Mouse (Mus musculus) testis, adult 2 months (tissue): ENCODE results near the gene Zmynd12. TPM values are rescaled to one million over a fixed set of nuclear protein-coding genes. Genes with fewer than 3 reads are reported as not detected.

ENCODE experiments used
- H3K27ac ChIP-seq: fragments of 200-500 bp; 2 replicates; pipeline ENCODE4 v1.5.1; 2012; ENCODE audit warnings: low read depth, low read length; ENCODE audit not compliant: control insufficient read depth, insufficient read depth
- H3K27me3 ChIP-seq: fragments of 200-500 bp; 2 replicates; pipeline ENCODE4 v1.6.1; 2012; ENCODE audit warnings: mild to moderate bottlenecking, low read length, moderate library complexity; ENCODE audit not compliant: control insufficient read depth, insufficient read depth
- H3K36me3 ChIP-seq: fragments of 200-500 bp; 2 replicates; pipeline ENCODE4 v1.6.1; 2012; ENCODE audit warnings: mild to moderate bottlenecking, low read length; ENCODE audit not compliant: control insufficient read depth, insufficient read depth
- H3K4me1 ChIP-seq: fragments of 200-500 bp; 2 replicates; pipeline ENCODE4 v1.6.1; 2012; ENCODE audit warnings: low read length; ENCODE audit not compliant: control insufficient read depth, insufficient read depth
- H3K4me3 ChIP-seq: fragments of 200-500 bp; 2 replicates; pipeline ENCODE4 v1.5.1; 2012; ENCODE audit warnings: low read depth, mild to moderate bottlenecking, low read length, moderate library complexity, mixed read lengths; ENCODE audit not compliant: control insufficient read depth
- CTCF ChIP-seq: fragments of 200-500 bp; IDR thresholded peaks from 2 replicates; pipeline ENCODE4 v1.5.1; 2012; ENCODE audit warnings: low read depth, mild to moderate bottlenecking, inconsistent platforms, low read length, moderate library complexity; ENCODE audit not compliant: control insufficient read depth, insufficient read depth, insufficient replicate concordance
- POLR2A ChIP-seq: fragments of 200-500 bp; IDR thresholded peaks from 2 replicates; pipeline ENCODE4 v1.6.1; 2012; ENCODE audit warnings: low read depth, mild to moderate bottlenecking, inconsistent platforms, low read length, moderate library complexity; ENCODE audit not compliant: control insufficient read depth
- polyA plus RNA-seq: library from polyadenylated mRNA; depleted of rRNA; stranded (reverse); fragments of >200 nt; gene quantifications from 2 replicates; pipeline ENCODE4 v1.2.3, GENCODE M21; 2012

The Zmynd12 gene
- polyA plus RNA-seq, 1 experiment = 89.5 TPM

DNA sequence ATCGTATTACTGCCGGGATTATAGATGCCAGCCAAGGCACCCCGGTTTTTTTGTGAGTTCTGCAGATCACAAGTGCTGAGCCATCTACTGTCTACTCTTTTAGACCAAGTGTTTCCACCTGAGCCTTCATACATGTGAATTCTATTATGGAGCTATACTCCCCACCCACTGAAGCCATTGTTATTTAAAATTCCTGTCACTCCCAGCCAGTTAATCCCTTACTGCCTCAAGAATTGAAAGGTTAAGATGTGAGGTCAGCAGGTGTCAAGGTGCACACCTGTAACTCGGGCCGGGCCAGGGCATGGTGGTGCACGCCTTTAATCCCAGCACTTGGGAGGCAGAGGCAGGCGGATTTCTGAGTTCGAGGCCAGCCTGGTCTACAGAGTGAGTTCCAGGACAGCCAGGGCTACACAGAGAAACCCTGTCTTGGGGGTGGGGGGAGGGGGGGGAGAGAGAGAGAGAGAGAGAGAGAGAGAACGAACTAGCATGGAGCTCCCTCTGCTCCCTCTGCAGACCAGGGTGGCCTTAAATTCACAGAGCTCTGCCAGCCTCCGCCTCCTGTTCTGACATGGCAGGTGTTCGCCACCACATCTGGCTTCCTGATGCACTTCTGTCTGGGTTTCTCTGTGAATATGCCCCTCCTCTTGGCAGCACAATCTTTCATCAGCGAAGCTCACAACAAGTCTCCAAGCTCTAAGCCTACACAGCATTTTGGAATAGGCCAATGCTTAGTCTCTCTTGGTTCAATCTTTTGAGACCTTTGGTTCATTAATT is 10.6 kb upstream of the Zmynd12 start:
- Histone ChIP-seq H3K4me1 (peaks cover 6% of the 10 kb centered on the region), H3K4me3 (no peak overlapping the region), H3K27me3 (no peaks in the 10 kb centered on the region), H3K36me3 (no peaks in the 10 kb centered on the region), H3K27ac (no peak overlapping the region)
- TF ChIP-seq CTCF = no peak
- no peak for TF ChIP-seq POLR2A

DNA sequence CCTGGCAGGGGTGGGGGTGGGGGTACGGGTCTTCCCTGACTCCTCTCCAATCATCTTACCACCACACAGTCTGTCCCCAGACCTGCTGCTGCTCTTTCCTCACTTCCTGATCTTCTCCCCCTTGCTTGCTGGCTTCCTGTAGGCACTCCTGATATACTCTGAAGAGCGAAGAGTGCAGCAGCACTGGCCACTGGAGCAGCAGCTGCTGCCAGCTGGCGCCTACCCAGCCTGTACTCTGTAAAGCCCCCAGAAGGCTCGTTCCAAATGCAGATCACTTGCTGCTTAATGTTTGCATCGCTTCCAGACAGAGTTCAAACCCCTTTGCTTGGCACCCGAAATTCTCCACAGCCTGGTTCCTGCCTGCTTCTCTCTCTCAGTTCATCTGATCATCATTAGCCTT is 9.8 kb upstream of the Zmynd12 start:
- H3K27me3 ChIP-seq = no peaks in the 10 kb centered on the region
- no peak overlapping the region for H3K4me3 ChIP-seq
- peaks cover 6% of the 10 kb centered on the region for H3K4me1 ChIP-seq
- no peak for TF ChIP-seq POLR2A
- no peak for TF ChIP-seq CTCF
- H3K27ac ChIP-seq = no peak overlapping the region
- H3K36me3 ChIP-seq = no peaks in the 10 kb centered on the region

DNA sequence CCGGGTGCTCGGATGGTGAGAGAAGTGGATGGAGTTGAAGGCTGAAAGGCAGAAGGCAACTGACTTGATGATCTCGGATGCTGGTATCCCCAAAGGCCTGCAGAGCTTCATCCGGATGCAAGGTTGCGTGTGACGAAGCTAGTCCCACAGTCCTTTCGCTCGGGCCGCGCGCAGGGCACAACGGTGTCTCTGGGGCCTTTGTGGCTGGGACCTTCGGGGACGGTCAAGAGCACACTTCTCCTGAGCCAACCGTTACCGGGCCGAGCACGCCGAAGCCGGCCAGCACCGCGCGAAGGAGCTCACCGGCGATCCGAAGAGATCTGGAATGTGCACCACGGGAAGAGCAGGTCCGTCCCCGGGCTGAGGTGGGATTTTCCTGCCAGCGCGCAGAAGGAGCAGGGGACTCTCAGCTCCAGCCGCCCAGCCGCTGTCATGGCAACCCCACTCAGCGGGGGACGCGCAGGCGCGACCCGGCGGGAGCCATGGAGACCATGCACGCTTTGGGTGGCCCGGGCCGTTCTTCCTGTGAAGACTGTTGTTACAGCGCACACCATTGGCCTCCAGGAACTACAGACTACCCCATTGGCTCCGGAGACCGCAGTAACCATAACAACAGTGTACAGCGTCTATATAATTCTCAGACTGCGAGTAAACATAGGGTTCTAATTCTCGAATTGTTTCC is 7.4 kb upstream of the Zmynd12 start, which contains the start of gene Ccdc30:
TSS of gene Ccdc30 (minus strand) at position 450 of the 682 bp plus-strand sequence.
- Histone ChIP-seq H3K4me3 (peak within 1 kb of the TSS; percentile 85), H3K4me1 (peaks cover 6% of the 10 kb centered on the region), H3K36me3 (no peaks in the 10 kb centered on the region), H3K27ac (no peak within 1 kb of the TSS), H3K27me3 (no peaks in the 10 kb centered on the region)
- TF ChIP-seq CTCF (no peak), POLR2A (peak; percentile 52; the same call in 1 of the 2 replicates)

DNA sequence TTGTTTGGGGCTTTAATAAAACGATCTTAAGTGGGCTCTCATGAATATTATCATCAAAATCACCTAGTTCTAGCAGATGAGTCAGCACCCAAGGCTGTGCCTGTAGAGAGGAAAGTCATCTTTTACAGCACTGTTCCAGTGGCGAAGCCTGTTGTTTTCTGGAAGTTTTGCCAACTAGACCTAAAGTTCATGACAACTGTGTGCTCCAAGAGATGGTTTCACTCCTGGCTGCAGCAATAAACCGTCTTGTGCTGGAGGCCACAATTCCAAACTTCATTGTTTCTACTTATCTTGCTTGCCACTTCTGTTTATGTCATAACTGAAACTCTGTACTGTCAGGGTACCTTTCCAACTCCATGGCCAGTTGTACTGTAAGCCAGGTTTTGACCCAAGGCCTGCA is 5.3 kb upstream of the Zmynd12 start:
- H3K4me1 ChIP-seq = peaks cover 12% of the 10 kb centered on the region
- no peak overlapping the region for H3K4me3 ChIP-seq
- no peaks in the 10 kb centered on the region for H3K36me3 ChIP-seq
- no peak overlapping the region for H3K27ac ChIP-seq
- no peaks in the 10 kb centered on the region for H3K27me3 ChIP-seq
- no peak for TF ChIP-seq POLR2A
- no peak for TF ChIP-seq CTCF

DNA sequence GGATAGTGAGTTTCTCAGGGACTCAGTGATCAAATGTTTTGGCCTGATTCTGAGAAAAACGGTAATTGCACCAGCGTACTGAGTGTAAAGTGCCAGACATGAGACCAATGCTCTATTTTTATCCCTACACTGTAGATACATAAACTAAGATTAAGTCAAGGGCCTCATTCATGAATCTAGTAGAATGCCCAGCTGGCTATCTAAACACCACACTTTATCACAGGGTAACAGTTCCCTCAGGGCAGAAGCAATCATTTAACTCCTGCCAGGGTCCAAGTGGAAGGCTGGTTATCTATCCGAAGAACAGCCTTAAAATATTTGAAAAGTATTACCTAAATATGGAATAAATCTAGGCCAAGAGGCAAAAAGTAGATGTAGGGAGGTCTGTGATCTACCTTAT is 4.7 kb upstream of the Zmynd12 start:
- H3K36me3 ChIP-seq = no peaks in the 10 kb centered on the region
- H3K27me3 ChIP-seq = no peaks in the 10 kb centered on the region
- no peak overlapping the region for H3K4me3 ChIP-seq
- TF ChIP-seq POLR2A (no peak), CTCF (no peak)
- peaks cover 14% of the 10 kb centered on the region for H3K4me1 ChIP-seq
- H3K27ac ChIP-seq = no peak overlapping the region

DNA sequence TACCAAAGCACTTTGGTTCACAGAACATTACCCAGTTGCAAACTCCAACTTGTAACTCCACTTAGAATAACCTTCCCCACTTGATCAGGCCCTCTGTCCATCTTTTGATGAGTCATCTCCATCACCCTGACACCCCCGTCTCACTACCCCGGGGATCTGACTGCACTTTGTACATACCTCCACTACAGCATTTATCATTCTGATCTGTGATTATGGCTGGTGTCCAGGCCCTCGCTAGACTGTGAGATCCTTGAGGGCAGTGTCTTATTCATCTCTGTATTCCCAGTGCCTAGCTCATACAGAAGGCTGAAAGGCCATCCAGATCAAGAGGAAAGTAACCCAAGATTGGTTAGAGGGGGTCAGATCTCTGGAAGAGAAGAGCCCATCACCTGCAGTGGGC is 1.4 kb upstream of the Zmynd12 start:
- TF ChIP-seq POLR2A (no peak), CTCF (no peak)
- Histone ChIP-seq H3K27ac (no peak overlapping the region), H3K27me3 (no peaks in the 10 kb centered on the region), H3K4me1 (peaks cover 13% of the 10 kb centered on the region), H3K4me3 (peak overlapping the region; percentile 92), H3K36me3 (no peaks in the 10 kb centered on the region)

DNA sequence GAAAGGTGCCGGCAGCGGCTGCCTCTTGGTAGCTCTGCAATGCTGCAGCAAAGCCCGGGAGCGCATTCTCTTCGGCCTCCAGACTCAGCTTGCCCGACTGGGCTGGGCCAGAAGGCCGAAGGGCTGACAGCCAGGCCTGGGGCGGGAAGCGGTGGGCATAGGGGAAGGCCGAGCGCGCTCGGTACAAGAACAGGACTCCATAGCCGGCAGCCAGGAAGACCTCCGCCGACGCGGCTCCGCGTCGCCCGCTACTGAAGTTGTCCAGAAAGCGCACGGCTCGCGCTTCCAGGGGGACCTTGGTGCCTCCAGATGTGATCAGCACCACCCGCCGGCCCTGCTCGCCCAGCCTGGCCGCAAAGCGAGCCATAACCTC is 707 bp upstream of the Zmynd12 start:
- Histone ChIP-seq H3K27me3 (no peaks in the 10 kb centered on the region), H3K36me3 (no peaks in the 10 kb centered on the region), H3K27ac (peak overlapping the region; percentile 88), H3K4me1 (peaks cover 13% of the 10 kb centered on the region), H3K4me3 (peak overlapping the region; percentile 92)
- TF ChIP-seq POLR2A (no peak), CTCF (no peak)
